Mouse (Mus musculus) neural tube, embryonic 11.5 days (tissue): Measurements from ENCODE around the gene Fbxo24. TPM values are rescaled to one million over a fixed set of nuclear protein-coding genes. Genes with fewer than 3 reads are reported as not detected.

Source experiments
- ATAC-seq: fragments of 200-750 bp; cut with Nextera tagmentation; 2 replicates; pipeline ENCODE4 v1.8.0; 2017; ENCODE audit warnings: moderate number of reproducible peaks, mild to moderate bottlenecking, moderate TSS enrichment, moderate library complexity; ENCODE audit not compliant: insufficient read depth, low FRiP score, low TSS enrichment
- DNase-seq: peaks from one replicate; pipeline ENCODE4 v3.0.0-alpha.2; 2015; ENCODE audit warnings: low spot score
- H3K27ac ChIP-seq: fragments of 300-500 bp; sonication (generic); 2 replicates; pipeline ENCODE4 v1.5.1; 2014; ENCODE audit warnings: low read depth, mild to moderate bottlenecking, low read length
- H3K27me3 ChIP-seq: fragments of 300-500 bp; sonication (generic); 2 replicates; pipeline ENCODE4 v1.6.1; 2014; ENCODE audit warnings: mild to moderate bottlenecking, low read length, mixed read lengths; ENCODE audit not compliant: control insufficient read depth, insufficient read depth
- H3K36me3 ChIP-seq: fragments of 300-500 bp; sonication (generic); 2 replicates; pipeline ENCODE4 v1.6.1; 2014; ENCODE audit warnings: mild to moderate bottlenecking, low read length, moderate library complexity, mixed read lengths; ENCODE audit not compliant: control insufficient read depth, insufficient read depth
- H3K4me1 ChIP-seq: fragments of 300-500 bp; sonication (generic); 2 replicates; pipeline ENCODE4 v1.6.1; 2014; ENCODE audit warnings: low read length, mixed read lengths; ENCODE audit not compliant: control insufficient read depth, insufficient read depth
- H3K4me2 ChIP-seq: fragments of 300-500 bp; sonication (generic); 2 replicates; pipeline ENCODE4 v1.6.1; 2014; ENCODE audit warnings: low read depth, mild to moderate bottlenecking, moderate library complexity
- H3K4me3 ChIP-seq: fragments of 300-500 bp; sonication (generic); 2 replicates; pipeline ENCODE4 v1.5.1; 2014; ENCODE audit warnings: low read depth, low read length
- H3K9ac ChIP-seq: fragments of 300-500 bp; sonication (generic); 2 replicates; pipeline ENCODE4 v1.6.1; 2014; ENCODE audit warnings: mild to moderate bottlenecking, low read length
- H3K9me3 ChIP-seq: fragments of 300-500 bp; sonication (generic); 2 replicates; pipeline ENCODE4 v1.6.1; 2016; ENCODE audit warnings: low read length; ENCODE audit not compliant: control insufficient read depth
- WGBS: fragments of 180-500 bp; shearing (Covaris S2); extraction: QIAGEN DNeasy Blood & Tissue Kit; methylation state at CpG from one replicate; pipeline ENCODE4 v1.1.7; 2014; 5-methylcytosine and 5-hydroxymethylcytosine counted together
- polyA plus RNA-seq: library from polyadenylated mRNA; unstranded; fragments of >200 nt; fragmentation: Nextera tagmentation; extraction: Ambion mirVana; gene quantifications from 2 replicates; pipeline ENCODE4 v1.2.1, GENCODE M21; 2014

Fbxo24 gene
- polyA plus RNA-seq, 1 experiment from 2014 or later: 0.21 TPM

DNA sequence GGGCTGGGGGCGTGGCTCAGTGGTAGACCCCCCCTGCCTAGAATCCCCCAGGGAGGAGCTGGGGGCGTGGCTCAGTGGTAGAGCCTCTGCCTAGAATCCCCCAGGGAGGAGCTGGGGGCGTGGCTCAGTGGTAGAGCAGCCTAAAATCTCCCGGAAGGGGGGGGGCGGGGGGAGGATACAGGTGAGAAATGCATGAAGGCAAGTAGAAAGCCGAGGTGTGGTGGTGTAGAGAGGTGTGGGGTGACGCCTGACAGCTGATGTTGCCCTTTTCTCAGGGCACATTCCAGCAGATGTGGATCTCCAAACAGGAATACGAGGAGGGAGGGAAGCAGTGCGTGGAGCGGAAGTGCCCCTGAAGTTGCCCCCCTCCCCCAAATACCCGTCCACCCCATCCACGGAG is 59.8 kb downstream of the Fbxo24 start:
- DNase-seq (no peak), ATAC-seq (no peak)
- H3K9ac ChIP-seq: no peak overlapping the region
- no peak overlapping the region for H3K4me2 ChIP-seq
- H3K36me3 ChIP-seq: no peaks in the 10 kb centered on the region
- H3K9me3 ChIP-seq: no peaks in the 10 kb centered on the region
- H3K27me3 ChIP-seq: 0 out of 2 replicates have a peak, but pooled peaks cover 2% of the 10 kb centered on the region
- no peak overlapping the region for H3K4me3 ChIP-seq
- H3K4me1 ChIP-seq: no peaks in the 10 kb centered on the region
- no peak overlapping the region for H3K27ac ChIP-seq
- WGBS: 78% methylated on average over 12 of the region's 12 CpGs

DNA sequence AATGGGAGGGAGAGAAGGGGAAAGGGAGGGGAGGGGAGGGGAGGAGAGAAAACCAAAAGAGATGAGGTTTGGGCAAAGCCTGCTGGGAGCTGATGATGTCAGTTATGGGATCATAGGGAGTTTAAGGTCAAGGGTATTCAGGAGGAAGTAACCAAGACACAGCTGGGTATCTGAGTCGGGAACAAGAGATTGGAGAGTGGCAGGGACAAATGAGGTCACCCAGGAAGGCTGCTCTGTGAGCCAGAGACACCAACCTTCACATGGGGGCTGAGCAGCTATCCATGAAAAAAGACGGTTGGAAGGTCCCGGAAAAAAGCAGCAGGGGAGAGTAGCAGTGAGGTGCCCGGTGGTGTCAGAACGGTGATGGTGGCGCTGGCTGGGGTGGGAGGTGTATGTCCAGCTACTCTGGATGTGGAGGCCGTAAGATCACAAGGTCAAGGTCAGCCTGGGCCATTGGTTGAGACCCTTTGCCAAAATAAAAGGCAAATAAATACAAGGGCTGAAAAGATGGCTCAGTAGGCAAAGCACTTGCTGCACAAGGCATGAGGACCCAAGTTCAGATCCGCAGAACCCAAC is 60.5 kb downstream of the Fbxo24 start:
- Histone ChIP-seq H3K4me3 (no peak overlapping the region), H3K36me3 (no peaks in the 10 kb centered on the region), H3K4me1 (no peaks in the 10 kb centered on the region), H3K4me2 (no peak overlapping the region), H3K27ac (no peak overlapping the region), H3K9me3 (no peaks in the 10 kb centered on the region), H3K27me3 (0 out of 2 replicates have a peak, but pooled peaks cover 2% of the 10 kb centered on the region), H3K9ac (no peak overlapping the region)
- WGBS: 81% methylated on average over 8 of the region's 8 CpGs
- ATAC-seq: no peak
- no peak for DNase-seq

DNA sequence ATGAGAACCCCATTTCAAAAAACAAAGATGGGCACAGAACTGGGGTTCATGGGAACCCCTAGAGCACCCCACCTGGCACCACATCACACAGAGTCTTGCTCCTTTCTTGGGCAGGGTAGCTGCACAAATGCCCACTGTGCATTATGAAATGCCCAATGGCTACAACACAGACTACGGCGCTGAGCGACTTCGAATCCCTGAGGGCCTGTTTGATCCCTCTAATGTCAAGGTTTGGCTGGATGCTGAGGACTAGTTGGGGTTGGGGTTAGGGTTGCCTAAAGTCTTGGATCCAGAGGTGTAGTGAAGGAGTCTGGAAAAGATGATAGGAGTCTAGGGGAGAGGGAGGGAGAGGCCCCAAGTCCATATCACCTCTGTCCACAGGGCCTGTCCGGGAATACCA is 62.4 kb downstream of the Fbxo24 start:
- H3K4me2 ChIP-seq: no peak overlapping the region
- ATAC-seq (no peak), DNase-seq (no peak)
- H3K27ac ChIP-seq: no peak overlapping the region
- no peaks in the 10 kb centered on the region for H3K36me3 ChIP-seq
- no peaks in the 10 kb centered on the region for H3K27me3 ChIP-seq
- no peak overlapping the region for H3K9ac ChIP-seq
- H3K4me1 ChIP-seq: no peaks in the 10 kb centered on the region
- 88% methylated on average over 5 of the region's 5 CpGs for WGBS
- H3K9me3 ChIP-seq: no peaks in the 10 kb centered on the region
- H3K4me3 ChIP-seq: no peak overlapping the region

DNA sequence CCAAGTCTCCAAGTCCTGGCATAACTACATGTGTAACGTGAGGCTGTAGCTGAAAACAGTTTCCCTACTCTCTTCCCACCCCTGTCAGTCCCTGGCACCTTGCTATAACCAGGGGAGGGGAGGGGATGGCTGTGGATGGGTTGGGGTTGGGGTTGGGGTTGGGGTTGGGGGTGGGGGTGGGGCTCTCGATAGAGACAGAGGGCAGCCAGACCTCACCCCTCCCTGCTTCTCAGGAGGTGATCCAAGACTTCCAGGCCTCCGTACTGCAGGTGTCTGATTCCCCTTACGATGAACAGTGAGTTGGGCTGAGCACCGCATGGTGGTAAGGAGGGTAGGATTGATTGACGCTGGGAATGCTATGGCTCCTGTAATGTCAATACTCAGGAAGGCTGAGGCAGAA is 63.1 kb downstream of the Fbxo24 start:
- Histone ChIP-seq H3K4me2 (no peak overlapping the region), H3K27ac (no peak overlapping the region), H3K4me1 (no peaks in the 10 kb centered on the region), H3K9me3 (no peaks in the 10 kb centered on the region), H3K4me3 (no peak overlapping the region), H3K27me3 (no peaks in the 10 kb centered on the region), H3K36me3 (no peaks in the 10 kb centered on the region), H3K9ac (no peak overlapping the region)
- DNase-seq (no peak), ATAC-seq (no peak)
- whole genome bisulfite sequencing: 69% methylated on average over 6 of the region's 6 CpGs

DNA sequence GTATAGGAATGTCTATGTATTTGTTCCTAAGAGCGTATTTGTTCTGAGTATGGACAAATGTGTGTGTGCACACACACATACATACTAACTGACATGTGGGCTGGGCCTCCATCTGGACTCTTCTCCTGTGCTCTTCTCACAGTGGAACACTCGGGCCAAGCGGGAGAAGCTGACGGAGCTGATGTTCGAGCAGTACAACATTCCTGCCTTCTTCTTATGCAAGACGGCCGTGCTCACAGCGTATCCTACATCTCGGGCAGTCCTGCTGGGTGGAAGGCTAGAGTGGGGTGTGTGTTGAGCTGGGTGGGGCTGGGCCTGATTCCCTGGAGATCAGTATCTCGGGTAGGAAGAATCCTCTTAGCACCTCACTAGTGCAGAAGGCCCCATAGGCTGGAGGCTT is 65.8 kb downstream of the Fbxo24 start:
- Histone ChIP-seq H3K4me3 (no peak overlapping the region), H3K27ac (no peak overlapping the region), H3K4me2 (no peak overlapping the region), H3K4me1 (no peaks in the 10 kb centered on the region), H3K27me3 (no peaks in the 10 kb centered on the region), H3K36me3 (no peaks in the 10 kb centered on the region), H3K9ac (no peak overlapping the region), H3K9me3 (no peaks in the 10 kb centered on the region)
- WGBS: 76% methylated on average over 10 of the region's 10 CpGs
- DNase-seq: no peak
- ATAC-seq: no peak

Other genes starting within 250 kb of the Fbxo24 start
- 0.05 TPM in 1 of 2 replicates, not detected in the other for gene Zan, start 151.9 kb downstream of the Fbxo24 start, polyA plus RNA-seq
- 53.9 and 57.9 TPM in 2 replicates for gene Pop7, start 126.5 kb downstream of the Fbxo24 start, polyA plus RNA-seq
- 9.5 and 10.6 TPM in 2 replicates for gene Gigyf1, start 110.5 kb downstream of the Fbxo24 start, polyA plus RNA-seq
- 0.34 and 0.51 TPM in 2 replicates for gene Epo, start 95.8 kb downstream of the Fbxo24 start, polyA plus RNA-seq
- gene Gnb2, start 95.5 kb downstream of the Fbxo24 start, polyA plus RNA-seq: 449 and 479 TPM in 2 replicates
- gene Actl6b, start 75.5 kb downstream of the Fbxo24 start, polyA plus RNA-seq: 38.6 and 40.0 TPM in 2 replicates
- gene Tfr2, start 59.2 kb downstream of the Fbxo24 start, polyA plus RNA-seq: 0.97 and 1.2 TPM in 2 replicates
- gene Mospd3, start 27.9 kb downstream of the Fbxo24 start, polyA plus RNA-seq: 27.8 and 28.5 TPM in 2 replicates
- 75.5 and 91.9 TPM in 2 replicates for gene Pcolce, start 15.2 kb downstream of the Fbxo24 start, polyA plus RNA-seq
- gene Lrch4, start 119 bp upstream of the Fbxo24 start, polyA plus RNA-seq: 31.6 and 39.0 TPM in 2 replicates
- 6.7 and 8.2 TPM in 2 replicates for gene Gm20605, start 173 bp upstream of the Fbxo24 start, polyA plus RNA-seq
- gene Sap25, start 12.3 kb upstream of the Fbxo24 start, polyA plus RNA-seq: 5.6 and 6.0 TPM in 2 replicates
- gene Irs3, start 16.7 kb upstream of the Fbxo24 start, polyA plus RNA-seq: 0.12 and 0.24 TPM in 2 replicates
- gene Agfg2, start 55.7 kb upstream of the Fbxo24 start, polyA plus RNA-seq: 13.6 and 14.6 TPM in 2 replicates
- 3.8 and 4.4 TPM in 2 replicates for gene Nyap1, start 112.6 kb upstream of the Fbxo24 start, polyA plus RNA-seq
- 73.9 and 75.6 TPM in 2 replicates for gene Tsc22d4, start 116.7 kb upstream of the Fbxo24 start, polyA plus RNA-seq
- gene Ppp1r35, start 149.8 kb upstream of the Fbxo24 start, polyA plus RNA-seq: 71.1 and 71.2 TPM in 2 replicates
- gene Mepce, start 158.7 kb upstream of the Fbxo24 start, polyA plus RNA-seq: 10.0 and 10.7 TPM in 2 replicates
- gene Zcwpw1, start 158.8 kb upstream of the Fbxo24 start, polyA plus RNA-seq: 11.4 and 11.5 TPM in 2 replicates
- gene Pilra, start 207.3 kb upstream of the Fbxo24 start, polyA plus RNA-seq: 0.33 and 0.84 TPM in 2 replicates
- not detected in 2 replicates for gene Pilrb1, start 229.1 kb upstream of the Fbxo24 start, polyA plus RNA-seq
- gene Pilrb2, start 242.8 kb upstream of the Fbxo24 start, polyA plus RNA-seq: not detected in 2 replicates